Mouse (Mus musculus) cortical plate, adult 2 months (tissue): ENCODE data around the gene Sept8.

ENCODE experiments used
- CTCF ChIP-seq: fragments of 200-500 bp; IDR thresholded peaks from 2 replicates; pipeline ENCODE4 v1.5.1; 2011; ENCODE audit warnings: mild to moderate bottlenecking, control low read depth, low read length; ENCODE audit not compliant: insufficient read depth; ENCODE audit errors: extremely low read depth
- POLR2A ChIP-seq: fragments of 200-500 bp; IDR thresholded peaks from 2 replicates; pipeline ENCODE4 v1.6.1; 2011; ENCODE audit warnings: mild to moderate bottlenecking, low read length, control low read depth; ENCODE audit not compliant: insufficient read depth; ENCODE audit errors: extremely low read depth

DNA sequence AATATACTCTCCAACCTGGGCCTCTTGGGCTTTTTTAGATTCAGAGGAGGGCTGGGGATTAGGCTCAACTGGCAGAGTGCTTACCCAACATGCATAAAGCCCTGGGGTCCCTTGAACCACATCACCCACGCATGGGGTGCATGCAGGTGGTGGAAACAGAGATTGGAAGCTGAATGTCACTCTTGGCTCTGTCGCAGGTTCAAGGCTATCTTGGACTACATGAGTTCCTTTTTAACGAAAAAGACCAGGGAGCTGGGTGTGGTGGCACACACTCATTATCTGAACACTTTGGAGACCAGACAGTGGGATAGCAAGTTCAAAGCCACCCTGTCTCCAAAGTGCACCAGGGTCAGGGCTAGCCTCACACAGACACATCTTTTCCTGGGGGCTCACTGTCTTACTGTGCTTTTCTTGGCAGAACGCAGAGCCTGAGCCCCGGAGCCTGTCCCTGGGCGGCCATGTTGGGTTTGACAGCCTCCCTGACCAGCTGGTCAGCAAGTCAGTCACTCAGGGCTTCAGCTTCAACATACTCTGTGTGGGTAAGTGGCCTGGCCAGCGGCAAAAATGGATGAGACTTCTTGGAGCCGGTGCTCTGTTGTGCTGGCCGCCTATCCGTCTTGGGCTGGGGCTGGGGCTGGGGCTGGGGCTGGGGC lies 12.6 kb downstream of the Sept8 start:
- TF ChIP-seq POLR2A (no peak), CTCF (no peak)
